Mouse (Mus musculus) adrenal gland, postnatal 10 days (tissue): ENCODE results near the gene Ttc39a. TPM values are rescaled to one million over a fixed set of nuclear protein-coding genes. Genes with fewer than 3 reads are reported as not detected.

Experiments
- DNase-seq: peaks from one replicate; pipeline ENCODE4 v3.0.0; 2021; ENCODE audit warnings: mixed read lengths
- total RNA-seq, 2 experiments: library from RNA; stranded (reverse); gene quantifications; 2 replicates each; pipeline ENCODE4 v1.2.3; 2021

Gene Ttc39a
- total RNA-seq, 2 experiments from 2014 or later: 5.3 to 5.8 TPM

DNA sequence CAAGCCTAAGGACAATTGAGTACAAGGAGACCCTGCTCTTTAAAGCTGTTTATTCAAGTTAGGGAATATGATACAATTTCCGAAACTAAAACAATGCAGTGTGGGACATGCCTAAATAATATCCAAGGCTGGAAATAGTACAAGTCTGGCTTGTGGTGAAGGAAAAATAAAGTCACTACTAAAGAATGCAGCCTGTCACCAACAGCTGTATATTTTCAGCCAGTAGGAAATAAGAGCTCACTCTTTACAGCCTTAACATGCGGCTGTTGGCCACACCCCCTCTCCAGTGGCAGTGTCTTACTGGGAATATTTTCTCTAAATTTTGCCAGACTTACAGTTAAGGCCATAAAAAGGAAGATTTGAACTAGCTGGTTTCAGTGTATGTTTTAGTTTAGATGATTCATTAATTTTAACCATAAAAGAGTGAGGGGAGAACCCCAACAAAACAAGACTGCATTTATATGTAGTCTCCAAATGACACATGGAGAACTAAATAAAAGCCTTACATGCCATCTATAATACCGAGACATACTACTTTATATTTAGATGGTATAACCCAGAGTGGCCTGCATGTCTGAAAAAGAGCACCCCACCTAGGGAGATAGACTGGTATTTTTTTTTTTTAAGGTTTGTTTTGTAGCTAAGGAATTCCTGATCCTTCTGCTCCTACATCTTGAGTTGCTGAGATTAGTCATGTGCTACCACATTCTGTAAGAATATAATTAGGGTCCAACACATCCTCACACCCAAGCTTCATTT, 54.2 kb downstream of the Ttc39a start:
- DNase-seq: no peak

DNA sequence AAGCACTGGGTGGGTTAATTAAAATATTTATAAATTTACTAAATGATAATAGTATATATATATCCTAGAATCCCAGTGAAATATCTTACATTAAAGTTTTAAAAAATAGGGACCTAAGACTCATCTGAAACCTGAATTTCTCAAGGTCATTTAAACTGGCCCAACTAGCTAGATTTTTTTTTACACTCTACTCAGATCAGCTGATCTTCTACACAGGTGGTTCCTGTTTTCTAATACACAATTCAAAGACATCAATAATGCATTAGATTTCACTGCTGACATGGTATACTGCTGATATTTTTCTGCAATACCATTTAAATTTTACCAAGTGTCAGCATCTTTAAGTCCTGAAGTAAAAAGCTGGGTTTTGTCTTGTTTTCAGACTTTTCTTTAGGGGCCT, 57.5 kb downstream of the Ttc39a start:
- DNase-seq: no peak

DNA sequence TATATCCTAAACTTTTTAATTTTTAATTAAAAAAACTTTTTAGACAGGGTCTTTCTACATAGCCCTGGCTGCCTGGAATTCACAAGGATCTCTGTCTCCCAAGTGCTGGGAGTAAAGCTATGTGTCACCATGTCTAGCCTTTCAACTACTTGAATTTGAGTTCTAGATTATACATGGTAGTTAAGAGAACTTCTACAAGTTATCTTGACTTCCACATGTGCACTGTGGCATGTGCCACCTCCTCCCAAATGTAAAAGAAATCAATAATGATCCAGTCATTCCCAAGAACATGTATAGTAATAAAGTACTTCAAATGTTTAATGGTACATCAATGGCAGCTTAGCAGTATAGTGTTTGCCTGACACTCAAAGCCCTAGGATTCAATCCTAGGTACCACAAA, 61.3 kb downstream of the Ttc39a start:
- no peak for DNase-seq

DNA sequence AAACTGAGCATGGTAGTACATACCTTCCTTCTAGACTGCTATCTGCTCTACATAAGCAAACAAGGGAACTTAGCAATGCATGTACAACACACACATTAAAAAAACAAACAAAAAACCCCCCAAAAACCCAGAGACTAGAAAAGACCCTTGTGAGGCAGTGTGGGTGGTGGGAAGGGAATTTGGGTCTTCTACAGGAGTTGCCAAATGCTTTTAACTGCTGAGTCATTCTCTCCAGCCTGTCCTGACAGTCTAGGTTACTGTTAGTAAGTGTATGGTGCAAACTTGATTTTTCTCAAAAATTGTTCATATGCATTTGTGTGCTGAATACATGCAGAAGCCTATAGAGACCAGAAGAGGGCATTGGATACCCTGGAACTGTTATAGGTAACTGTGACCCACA, 65.2 kb downstream of the Ttc39a start:
- no peak for DNase-seq

DNA sequence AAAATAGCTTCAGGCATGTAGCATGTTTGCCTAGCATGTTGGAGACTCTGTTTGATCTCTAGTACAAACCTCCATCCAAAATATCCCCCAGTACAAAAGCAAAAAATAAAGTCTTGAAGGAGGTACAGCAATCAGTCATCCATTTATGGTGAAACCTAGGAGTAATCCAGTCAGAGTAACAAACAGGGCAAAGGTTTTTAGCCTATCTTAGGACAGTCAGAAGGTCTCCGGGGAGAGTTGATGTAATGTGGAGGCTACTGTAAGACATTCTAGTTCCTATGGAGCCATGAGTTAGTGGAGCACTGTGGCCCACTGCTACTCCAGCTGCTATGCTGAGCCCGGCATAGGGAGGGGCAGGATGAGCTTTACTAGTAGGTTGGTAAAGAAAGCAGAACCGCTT, 66.1 kb downstream of the Ttc39a start:
- DNase-seq: no peak

DNA sequence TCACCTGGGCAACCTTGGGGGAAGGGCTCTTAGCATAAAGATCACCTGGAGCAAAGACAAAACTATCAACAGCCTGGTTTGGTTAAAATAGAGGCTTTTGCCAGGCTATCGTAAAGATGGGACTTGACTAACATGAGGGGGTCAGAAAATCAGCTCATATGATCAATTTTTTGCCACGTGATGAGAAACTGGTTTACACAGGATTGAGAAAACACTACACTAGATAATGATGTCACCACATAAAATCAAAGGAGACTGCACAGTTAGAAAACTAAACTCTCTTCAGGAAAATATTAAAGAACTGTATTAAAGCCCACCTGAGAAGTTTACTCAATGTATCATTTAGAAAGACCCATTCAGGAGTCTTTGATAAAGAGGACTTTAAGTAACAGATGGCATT, 68.7 kb downstream of the Ttc39a start:
- DNase-seq: no peak

DNA sequence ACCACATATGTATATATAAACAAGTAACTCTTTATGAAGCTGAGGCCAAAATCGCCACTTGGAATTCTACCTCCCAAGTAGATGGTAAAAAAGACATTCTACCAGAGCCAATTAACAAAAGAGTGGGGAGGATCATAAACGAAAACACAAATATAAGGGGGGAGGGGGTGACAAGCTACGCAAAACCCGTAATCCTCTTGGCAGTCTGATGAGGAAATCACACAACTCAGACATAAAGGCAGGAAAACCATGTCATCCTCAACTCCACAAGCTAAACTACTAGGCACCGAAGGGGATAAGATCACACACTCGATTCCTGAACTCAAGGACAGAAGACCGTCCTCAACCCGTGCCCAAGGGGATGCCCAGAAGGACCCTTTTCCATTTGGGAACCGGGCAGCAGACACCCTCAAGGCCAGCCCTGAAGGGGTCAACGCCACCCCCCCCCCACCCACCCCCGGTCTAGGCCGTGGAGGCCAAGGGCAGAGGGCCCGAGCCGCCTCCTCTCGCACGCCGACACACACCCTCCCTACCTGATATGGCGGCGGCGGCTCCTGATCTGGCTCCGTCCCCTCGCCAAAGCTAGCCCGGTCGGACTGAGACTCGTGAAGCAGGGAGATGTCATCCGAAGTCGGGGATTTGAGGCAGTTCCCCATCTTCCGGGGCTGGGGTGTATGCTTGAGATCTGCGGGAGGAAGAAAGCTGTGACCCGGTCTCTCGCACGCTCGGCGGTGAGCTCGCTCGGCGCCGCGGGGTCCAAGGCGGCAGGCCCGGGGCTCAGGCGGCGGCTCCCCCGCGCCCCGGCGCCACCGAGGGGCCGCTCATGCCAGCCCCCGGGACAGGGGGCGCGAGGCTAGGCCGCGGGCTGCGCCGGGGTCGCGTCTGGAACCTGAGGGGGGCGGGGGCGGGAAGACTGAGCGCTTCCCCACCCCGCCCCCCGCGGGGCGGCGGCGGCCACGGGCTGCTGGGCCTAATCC, 69.4 kb downstream of the Ttc39a start:
- DNase-seq: peak; percentile 75

DNA sequence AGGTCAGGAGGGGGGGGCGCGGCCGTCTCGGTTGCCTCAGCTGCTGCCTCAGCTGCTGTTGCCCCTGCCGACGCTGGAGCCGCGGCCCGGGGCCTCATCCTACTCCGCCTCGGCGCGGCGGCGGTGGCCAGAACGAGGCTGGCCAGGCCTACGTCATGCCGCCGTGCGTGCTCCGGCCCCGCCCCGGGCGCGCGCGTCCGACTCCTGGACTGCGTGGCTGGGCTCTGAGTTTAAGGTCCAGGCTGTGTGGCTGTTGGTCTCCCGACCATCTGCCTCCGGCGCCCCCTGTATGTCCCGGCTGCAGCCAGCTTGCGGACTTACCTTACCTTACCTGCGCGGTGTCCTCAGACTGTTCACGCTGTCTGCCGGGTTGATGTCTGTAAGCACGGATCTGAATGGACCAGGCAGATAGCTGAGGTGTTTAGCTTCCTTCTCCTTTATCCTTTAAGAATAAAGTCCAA, 70.2 kb downstream of the Ttc39a start:
- DNase-seq: peak; percentile 96

DNA sequence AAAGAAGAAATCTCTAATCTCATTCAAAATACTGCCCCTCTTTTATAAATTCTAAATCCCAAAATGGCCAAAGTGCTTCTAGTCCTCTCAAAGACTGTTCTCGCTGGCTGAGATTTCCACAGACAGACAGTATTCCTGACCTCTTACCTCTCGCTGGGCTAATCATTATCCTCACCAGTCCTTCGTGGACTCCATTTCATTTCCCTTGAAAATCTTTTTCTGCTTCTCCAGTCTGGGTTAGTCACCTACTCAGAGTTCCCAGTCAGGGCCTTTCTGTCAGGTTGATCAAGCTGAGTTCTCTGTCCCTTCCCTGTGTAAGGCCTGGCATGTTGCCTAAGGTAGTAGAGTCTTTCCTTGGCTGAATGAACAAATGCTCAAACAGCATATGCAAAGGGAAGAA, 71.0 kb downstream of the Ttc39a start:
- DNase-seq: no peak

DNA sequence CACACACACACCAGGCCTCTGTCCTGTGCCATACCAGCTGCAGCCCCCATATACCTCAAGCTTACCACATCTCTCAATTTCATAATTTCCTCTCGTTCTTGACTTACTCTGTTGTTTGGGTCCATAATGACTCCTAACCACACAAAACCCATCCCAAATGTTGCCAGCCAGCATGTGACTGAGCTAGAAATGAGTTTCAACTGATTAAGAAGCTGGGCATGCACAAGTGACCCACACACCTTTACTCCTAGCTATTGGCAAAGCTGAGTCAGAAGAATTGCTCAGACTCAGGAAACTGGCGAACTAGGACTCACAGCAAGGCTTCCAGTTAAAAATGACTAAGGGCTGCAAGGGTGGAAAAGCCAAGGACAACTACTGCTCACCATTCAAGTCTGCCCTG, 75.0 kb downstream of the Ttc39a start:
- DNase-seq: peak; percentile 28

DNA sequence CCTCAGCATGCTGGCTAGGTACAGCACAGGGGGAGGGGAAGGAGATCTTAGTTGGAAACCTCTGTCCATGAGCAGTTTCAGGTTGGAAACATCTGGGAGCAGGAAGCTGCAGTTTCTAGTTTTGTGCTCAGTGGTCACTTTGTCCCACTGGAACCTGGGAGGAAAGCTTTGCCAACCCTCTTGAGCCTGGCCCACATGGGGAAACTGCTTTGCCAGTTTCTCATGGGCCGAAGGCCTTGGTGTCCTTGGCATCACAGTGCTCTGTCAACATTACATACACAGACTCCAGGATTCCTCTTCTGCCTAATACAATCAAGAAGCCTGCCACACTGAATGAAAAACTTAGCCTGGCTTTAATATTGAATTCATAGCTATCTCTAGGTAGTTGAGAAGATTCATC, 76.3 kb downstream of the Ttc39a start:
- peak; percentile 56 for DNase-seq

DNA sequence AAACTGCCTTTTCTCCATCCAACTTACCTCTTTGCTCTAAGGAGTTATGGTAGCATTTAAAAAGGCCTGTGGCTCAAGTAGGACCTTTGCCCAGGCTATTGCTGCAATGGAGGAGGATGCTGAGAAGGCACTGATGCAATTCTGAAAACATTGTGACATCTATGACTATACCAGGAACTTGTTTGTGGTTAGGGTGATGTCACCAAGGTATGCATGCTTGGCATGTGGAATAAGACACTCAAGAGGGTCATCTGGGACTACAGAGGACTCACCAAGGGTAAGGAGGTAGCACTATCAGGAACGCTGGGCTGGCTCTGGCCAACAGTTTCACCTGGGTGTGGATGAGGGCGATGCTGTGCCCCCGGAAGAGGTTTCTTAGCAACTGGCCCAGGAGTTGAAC, 78.2 kb downstream of the Ttc39a start, which contains the start of gene Rnf11:
Rnf11 (minus strand) TSS at position 108 of the 400 bp plus-strand sequence.
- DNase-seq: no peak

DNA sequence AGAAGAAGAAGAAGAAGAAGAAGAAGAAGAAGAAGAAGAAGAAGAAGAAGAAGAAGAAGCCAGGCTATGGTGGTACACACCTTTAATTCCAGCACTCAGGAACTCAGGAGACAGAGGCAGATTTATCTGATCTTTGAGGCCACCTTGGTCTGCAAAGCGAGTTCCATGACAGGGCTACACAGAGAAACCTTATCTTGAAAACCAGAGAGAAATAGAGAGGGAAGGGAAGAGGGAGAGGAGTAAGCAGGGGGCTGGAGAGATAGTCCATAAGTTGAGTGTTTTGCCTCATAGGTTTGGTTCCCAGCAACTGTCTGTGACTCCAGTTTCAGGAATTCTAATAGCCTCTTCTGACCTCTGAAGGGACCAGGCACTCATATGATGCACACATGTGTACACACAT, 82.4 kb downstream of the Ttc39a start:
- DNase-seq: no peak

DNA sequence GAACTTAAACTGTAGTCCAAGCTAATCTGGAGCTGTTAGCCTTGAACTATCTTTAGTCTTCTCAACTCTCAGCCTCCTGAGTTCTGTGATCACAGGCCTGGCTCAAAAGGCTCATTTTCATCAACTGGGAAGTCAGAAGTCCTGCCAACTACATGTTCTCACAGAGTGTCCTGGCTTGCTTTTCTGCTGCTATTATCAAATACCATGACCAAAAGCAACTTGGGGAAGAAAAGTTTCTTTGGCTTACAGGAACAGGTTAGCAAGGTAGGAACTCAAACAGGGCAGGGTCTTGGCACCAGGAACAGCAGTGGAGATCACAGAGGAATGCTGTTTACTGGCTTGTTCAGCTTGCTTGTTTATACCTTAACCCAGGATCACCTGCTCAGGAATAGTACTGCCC, 87.2 kb downstream of the Ttc39a start:
- no peak for DNase-seq

Other genes with a start within 250 kb of the Ttc39a start
- gene Osbpl9, start 204.4 kb upstream of the Ttc39a start, total RNA-seq: 100 to 1,000 TPM; 149 to 153 TPM
- 1 to 10 TPM in 1 of 2 experiments, under 1 TPM in 1; 0.90 to 1.8 TPM for gene Calr4, start 172.1 kb upstream of the Ttc39a start, total RNA-seq
- gene Eps15, start 126.4 kb upstream of the Ttc39a start, total RNA-seq: 10 to 100 TPM; 59.2 to 60.8 TPM
- 100 to 1,000 TPM; 115 to 119 TPM for gene Rnf11, start 78.1 kb downstream of the Ttc39a start, total RNA-seq
- not detected for gene 4930522H14Rik, start 124.7 kb downstream of the Ttc39a start, total RNA-seq